Comparison of ENCODE assay signal across 35 mouse cellular contexts in the genomic region with DNA sequence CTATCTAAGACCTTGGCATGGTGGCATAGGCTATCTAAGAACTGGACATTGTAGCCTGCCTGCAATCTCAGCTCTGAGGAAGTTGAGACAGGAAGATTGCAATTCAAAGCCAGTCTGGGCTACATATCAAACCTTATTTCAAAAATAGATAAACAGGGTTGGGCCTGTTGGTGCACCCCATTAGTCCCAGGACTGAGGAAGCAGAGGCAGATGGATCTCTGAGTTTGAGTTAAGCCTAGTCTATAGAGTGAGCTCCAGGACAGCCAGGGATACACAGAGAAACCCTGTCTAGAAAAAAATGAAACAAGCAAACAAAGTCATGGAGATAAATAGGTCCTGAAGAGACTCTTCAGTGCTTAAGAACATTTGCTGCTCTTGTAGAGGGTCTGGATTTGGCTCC. TPM values are rescaled to one million over a fixed set of nuclear protein-coding genes. Genes with fewer than 3 reads are reported as not detected.
"Had no signal": no experiment of that assay in that cellular context is flagged by ENCODE, and none has a peak within 500 bp of the region (broad histone marks: within the 10 kb centered on the region; RNA-seq: fewer than 3 reads in every experiment).

No protein-coding gene starts in this region.

- ATAC-seq: hindbrain, embryonic 16.5 days; hindbrain, postnatal 0 days; inflammation-experienced regulatory T-cells, adult 6 months; intestine, embryonic 15.5 days; intestine, embryonic 16.5 days had no signal

- H3K27ac ChIP-seq: heart, adult 2 months; heart, embryonic 10.5 days; heart, embryonic 13.5 days; heart, embryonic 15.5 days; hindbrain, embryonic 10.5 days; hindbrain, embryonic 12.5 days; hindbrain, embryonic 13.5 days; hindbrain, embryonic 14.5 days; hindbrain, embryonic 15.5 days; hindbrain, postnatal 0 days; intestine, embryonic 15.5 days; kidney, embryonic 15.5 days; kidney, postnatal 0 days; layer of hippocampus, adult 2 months had no signal

- H3K4me3 ChIP-seq: heart, adult 2 months; heart, embryonic 10.5 days; heart, embryonic 12.5 days; heart, embryonic 13.5 days; heart, embryonic 15.5 days; hindbrain, embryonic 10.5 days; hindbrain, embryonic 12.5 days; hindbrain, embryonic 13.5 days; hindbrain, embryonic 15.5 days; intestine, embryonic 15.5 days; kidney, embryonic 15.5 days; layer of hippocampus, adult 2 months had no signal

- H3K9me3 ChIP-seq: heart, embryonic 10.5 days; heart, embryonic 12.5 days; heart, embryonic 13.5 days; heart, embryonic 15.5 days; hindbrain, embryonic 10.5 days; hindbrain, embryonic 12.5 days; hindbrain, embryonic 13.5 days; hindbrain, embryonic 15.5 days; intestine, embryonic 15.5 days; kidney, embryonic 15.5 days had no signal

- DNase-seq: heart, adult 2 months; heart, postnatal 10 days; heart, postnatal 14 days; heart, postnatal 36 days; heart, postnatal 4 days; kidney, adult 11 months; kidney, adult 18-20 months; kidney, adult 2 months; kidney, adult 8-10 months; kidney, adult 9 months; kidney, postnatal 10 days; kidney, postnatal 14 days; kidney, postnatal 25 days; kidney, postnatal 36 days; kidney, postnatal 4 days; layer of hippocampus, adult 9-11 months; layer of hippocampus, postnatal 36 days had no signal

- H3K4me1 ChIP-seq: heart, embryonic 10.5 days; heart, embryonic 12.5 days; heart, embryonic 13.5 days; heart, embryonic 15.5 days; hindbrain, embryonic 10.5 days; hindbrain, embryonic 12.5 days; hindbrain, embryonic 13.5 days; hindbrain, embryonic 15.5 days; intestine, embryonic 15.5 days; kidney, embryonic 15.5 days had no signal

- H3K27me3 ChIP-seq: hindbrain, embryonic 15.5 days; intestine, embryonic 15.5 days had no signal

- H3K36me3 ChIP-seq: heart, embryonic 10.5 days; heart, embryonic 12.5 days; heart, embryonic 13.5 days; heart, embryonic 15.5 days; hindbrain, embryonic 10.5 days; hindbrain, embryonic 12.5 days; hindbrain, embryonic 13.5 days; hindbrain, embryonic 15.5 days; intestine, embryonic 15.5 days; kidney, embryonic 15.5 days had no signal

- H3K9ac ChIP-seq: heart, embryonic 12.5 days; heart, embryonic 13.5 days; heart, embryonic 15.5 days; hindbrain, embryonic 12.5 days; hindbrain, embryonic 13.5 days; hindbrain, embryonic 14.5 days; hindbrain, embryonic 15.5 days; intestine, embryonic 15.5 days; kidney, embryonic 15.5 days had no signal

- H3K4me2 ChIP-seq: heart, embryonic 12.5 days; heart, embryonic 13.5 days; heart, embryonic 15.5 days; hindbrain, embryonic 12.5 days; hindbrain, embryonic 13.5 days; hindbrain, embryonic 14.5 days; hindbrain, embryonic 15.5 days; intestine, embryonic 15.5 days; kidney, embryonic 15.5 days had no signal

RNA-seq across cellular contexts. Expression of gene Pax3, which starts 32.9 kb away (rescaled TPM):
- polyA plus RNA-seq: inflammation-experienced regulatory T-cells, adult 6 months; intestine, embryonic 15.5 days; intestine, embryonic 16.5 days; kidney, embryonic 15.5 days; kidney, postnatal 0 days; large intestine, adult 2 months had no signal
